Mouse (Mus musculus) myocyte (in vitro differentiated cells): ENCODE measurements around the gene Drd4.

Experiments
- CEBPB ChIP-seq: IDR thresholded peaks from 2 replicates; pipeline ENCODE4 v1.6.1; 2011; ENCODE audit warnings: mild to moderate bottlenecking, moderate library complexity; ENCODE audit not compliant: poor library complexity, insufficient read depth, severe bottlenecking
- E2F4 ChIP-seq: IDR thresholded peaks from one replicate; pipeline ENCODE4 v1.6.1; 2011; ENCODE audit warnings: mild to moderate bottlenecking, control low read depth, moderate library complexity; ENCODE audit not compliant: insufficient read depth
- MAX ChIP-seq: IDR thresholded peaks from one replicate; pipeline ENCODE4 v1.6.1; 2011; ENCODE audit warnings: low read depth, mild to moderate bottlenecking, control low read depth
- MYOD1 ChIP-seq, 3 experiments: IDR thresholded peaks; one replicate each; pipeline ENCODE4 v1.6.1; 2011; ENCODE audit warnings: control low read depth in 2 of 3, low read depth in 2 of 3, mild to moderate bottlenecking in 2 of 3, moderate library complexity in 1 of 3; ENCODE audit not compliant: insufficient read length in 2 of 3, control insufficient read depth in 1 of 3
- POLR2A ChIP-seq: IDR thresholded peaks from one replicate; pipeline ENCODE4 v1.6.1; 2011; ENCODE audit warnings: low read depth, mild to moderate bottlenecking, control low read depth, moderate library complexity; ENCODE audit not compliant: insufficient read length
- POLR2AphosphoS2 ChIP-seq: IDR thresholded peaks from one replicate; pipeline ENCODE4 v1.6.1; 2011; ENCODE audit warnings: low read depth, control low read depth; ENCODE audit not compliant: insufficient read length
- REST ChIP-seq: IDR thresholded peaks from one replicate; pipeline ENCODE4 v1.6.1; 2011; ENCODE audit warnings: mild to moderate bottlenecking, control low read depth, moderate library complexity; ENCODE audit not compliant: insufficient read depth, insufficient read length
- SRF ChIP-seq: IDR thresholded peaks from one replicate; pipeline ENCODE4 v1.6.1; 2011; ENCODE audit warnings: low read depth; ENCODE audit not compliant: control insufficient read depth, insufficient read length
- TCF12 ChIP-seq: IDR thresholded peaks from one replicate; pipeline ENCODE4 v1.6.1; 2011; ENCODE audit warnings: mild to moderate bottlenecking, control low read depth; ENCODE audit not compliant: poor library complexity, insufficient read depth, severe bottlenecking
- USF1 ChIP-seq: IDR thresholded peaks from one replicate; pipeline ENCODE4 v1.6.1; 2011; ENCODE audit warnings: low read depth, mild to moderate bottlenecking, control low read depth, moderate library complexity

- TF ChIP-seq MAX (no peak), POLR2A (no peak), POLR2AphosphoS2 (no peak), E2F4 (no peak), MYOD1 (IDR thresholded peaks at IDR 0.05; ENCODE audit: control insufficient read depth in 1 of 3, insufficient read length in 2 of 3, low read depth in 2 of 3) (no peak), USF1 (no peak), CEBPB (no peak), REST (no peak), TCF12 (no peak), SRF (no peak)
Observed at GRCm38 (mm10) chr7:141301386-141301785, 9.6 kb downstream of the Drd4 start.
